Mouse (Mus musculus) megakaryocyte, embryonic 14.5 days (primary cell): ENCODE measurements around the gene Snapc2. TPM values are rescaled to one million over a fixed set of nuclear protein-coding genes. Genes with fewer than 3 reads are reported as not detected.
A peak's percentile ranks its signal among the peaks of the same experiment; 100 is the strongest.

Experiments used
- H3K27me3 ChIP-seq: replicated peaks from 2 replicates; pipeline ENCODE3; 2012; ENCODE audit warnings: inconsistent platforms
- H3K36me3 ChIP-seq: replicated peaks from 2 replicates; pipeline ENCODE3; 2012; ENCODE audit warnings: low read length, inconsistent platforms, mixed read lengths
- H3K4me1 ChIP-seq: 2 replicates; pipeline ENCODE4 v1.6.1; 2012; ENCODE audit warnings: inconsistent platforms
- H3K4me3 ChIP-seq: replicated peaks from 2 replicates; pipeline ENCODE3; 2012; ENCODE audit warnings: moderate library complexity, mild to moderate bottlenecking, inconsistent platforms
- H3K9me3 ChIP-seq: 2 replicates; pipeline ENCODE4 v1.6.1; 2012; ENCODE audit warnings: inconsistent platforms
- FLI1 ChIP-seq: IDR thresholded peaks from 2 replicates; pipeline ENCODE4 v1.6.1; 2012; ENCODE audit warnings: low read length, inconsistent platforms, mixed read lengths
- GATA1 ChIP-seq: IDR thresholded peaks from 3 replicates; pipeline ENCODE4 v1.6.1; 2012; ENCODE audit warnings: mixed read lengths, low read length, inconsistent platforms, borderline replicate concordance
- polyA plus RNA-seq: library from polyadenylated mRNA; stranded (reverse); fragments of >175 nt; gene quantifications from 2 replicates; pipeline ENCODE4 v1.2.3, GENCODE M21; 2012; ENCODE audit warnings: low replicate concordance; ENCODE audit not compliant: insufficient read depth

Gene Snapc2
- polyA plus RNA-seq, 1 experiment = 69.9 TPM

DNA sequence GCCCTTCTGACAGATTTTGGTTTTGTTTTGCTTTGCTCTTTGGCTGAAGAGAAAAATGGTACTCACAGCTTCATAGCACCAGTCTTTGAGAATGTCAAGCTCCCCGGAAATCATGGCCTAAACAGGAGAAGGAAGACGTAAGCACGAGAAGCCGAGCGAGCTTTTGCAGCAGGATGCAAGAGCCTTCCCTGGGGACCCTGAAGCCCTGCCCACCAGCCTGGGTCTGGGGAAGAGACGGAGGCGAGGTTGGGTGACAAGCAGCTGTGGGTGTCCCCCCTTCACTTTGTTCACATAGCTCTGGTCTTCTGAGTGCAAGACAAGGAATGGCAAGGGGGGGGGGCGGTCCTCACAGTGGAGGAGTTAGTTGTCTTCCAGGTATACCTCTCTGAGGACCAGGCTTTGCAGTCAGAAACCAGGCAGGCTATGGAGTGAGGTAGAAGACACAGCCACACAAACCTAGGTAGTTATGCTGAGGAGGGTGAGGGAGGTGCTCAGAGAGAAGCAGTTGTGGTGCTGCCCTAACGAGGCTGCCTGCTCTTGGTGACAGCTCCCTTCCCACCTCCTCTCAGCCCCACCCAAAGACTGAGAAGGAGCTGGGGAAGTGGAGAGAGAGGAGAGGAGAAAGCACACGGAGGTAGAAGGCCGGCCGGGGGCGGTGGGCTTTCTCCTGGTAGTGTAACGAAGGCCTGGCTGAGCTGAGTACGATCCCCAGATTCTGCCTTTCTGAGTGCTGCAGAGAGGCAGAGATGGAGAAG lies 12.5 kb downstream of the Snapc2 start:
- Histone ChIP-seq H3K36me3 (peaks cover 100% of the 10 kb centered on the region), H3K4me3 (no peak overlapping the region), H3K4me1 (peaks cover 21% of the 10 kb centered on the region), H3K9me3 (no peaks in the 10 kb centered on the region), H3K27me3 (no peaks in the 10 kb centered on the region)
- no peak for TF ChIP-seq FLI1
- no peak for TF ChIP-seq GATA1

DNA sequence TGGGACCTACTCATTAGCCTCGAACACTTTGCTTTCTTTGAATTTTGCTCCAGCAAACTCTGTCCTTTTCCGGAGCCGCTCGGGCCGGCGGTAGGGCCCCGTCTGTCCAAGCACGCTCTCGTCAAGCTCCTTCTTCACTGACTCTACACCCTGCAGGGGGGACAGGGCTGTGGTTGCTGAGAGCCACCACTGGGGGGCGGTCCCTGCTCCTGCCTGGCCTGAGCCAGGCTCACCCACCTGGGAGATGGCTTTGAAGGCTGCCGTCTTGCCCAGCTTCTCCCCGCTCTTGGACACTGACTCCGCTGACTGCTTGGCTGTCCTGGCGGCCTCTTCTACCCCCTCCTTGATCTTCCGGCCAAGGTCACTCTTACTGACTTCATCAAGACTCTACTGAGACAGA lies 14.7 kb downstream of the Snapc2 start:
- no peak for TF ChIP-seq GATA1
- no peak for TF ChIP-seq FLI1
- no peak overlapping the region for H3K4me3 ChIP-seq
- H3K4me1 ChIP-seq = peaks cover 16% of the 10 kb centered on the region
- H3K27me3 ChIP-seq = no peaks in the 10 kb centered on the region
- peaks cover 97% of the 10 kb centered on the region for H3K36me3 ChIP-seq
- no peaks in the 10 kb centered on the region for H3K9me3 ChIP-seq

GRCm38 (mm10) chr8:4269609-4270008 lies 16.7 kb downstream of the Snapc2 start:
- no peak for TF ChIP-seq GATA1
- no peak for TF ChIP-seq FLI1
- Histone ChIP-seq H3K4me1 (peaks cover 18% of the 10 kb centered on the region), H3K9me3 (no peaks in the 10 kb centered on the region), H3K4me3 (no peak overlapping the region), H3K36me3 (peaks cover 94% of the 10 kb centered on the region), H3K27me3 (no peaks in the 10 kb centered on the region)

DNA sequence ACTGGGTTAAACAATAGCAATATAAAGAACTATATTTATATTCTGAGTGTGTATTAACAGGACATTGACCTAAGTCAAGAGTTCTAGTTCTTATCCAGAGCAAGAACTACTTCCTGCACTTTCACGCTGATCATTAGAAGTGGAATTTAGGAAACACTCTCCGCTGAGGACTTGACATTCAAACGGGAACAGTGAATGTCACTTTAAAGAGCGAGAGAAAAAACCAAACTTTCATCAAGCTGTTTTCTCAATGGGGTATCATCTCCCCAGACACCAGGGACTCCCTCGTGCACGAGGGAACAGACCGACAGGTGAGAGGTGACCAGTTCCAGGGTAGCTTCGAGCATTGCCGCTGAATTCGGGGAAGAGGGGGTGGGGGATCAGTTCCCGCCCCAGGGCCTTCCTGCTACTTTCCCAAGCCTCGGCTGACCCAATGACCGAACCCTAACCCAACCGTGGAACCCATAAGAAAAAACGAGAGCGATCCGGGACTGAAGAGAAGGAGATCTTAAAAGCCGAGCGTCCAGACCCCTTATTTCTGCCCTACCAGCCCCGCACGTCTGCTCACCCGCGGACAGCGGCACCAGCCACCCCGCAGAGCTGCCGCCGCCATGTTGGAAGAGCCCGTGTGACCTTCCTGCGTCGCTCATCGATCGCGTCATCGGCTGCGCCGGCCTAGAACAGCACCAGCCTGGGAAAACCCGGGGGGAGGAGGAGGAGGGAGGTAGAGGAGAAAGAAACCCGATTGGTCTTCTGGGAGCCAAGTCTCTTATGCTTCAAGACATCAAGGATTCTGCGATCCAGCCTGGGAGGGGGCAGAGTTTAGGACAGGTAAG lies 22.6 kb downstream of the Snapc2 start, which contains the start of gene Timm44:
TSS of gene Timm44 (minus strand) at position 639 of the 836 bp plus-strand sequence.
- Histone ChIP-seq H3K27me3 (no peaks in the 10 kb centered on the region), H3K36me3 (peaks cover 35% of the 10 kb centered on the region), H3K9me3 (no peaks in the 10 kb centered on the region), H3K4me3 (peak within 1 kb of the TSS; percentile 95), H3K4me1 (peaks cover 35% of the 10 kb centered on the region)
- TF ChIP-seq FLI1 (no peak), GATA1 (no peak)

- no peaks in the 10 kb centered on the region for H3K9me3 ChIP-seq
- TF ChIP-seq GATA1 (no peak), FLI1 (no peak)
Measured at GRCm38 (mm10) chr8:4276111-4276465, 23.2 kb downstream of the Snapc2 start.

GRCm38 (mm10) chr8:4292738-4293137 lies 39.9 kb downstream of the Snapc2 start:
- Histone ChIP-seq H3K36me3 (peaks cover 100% of the 10 kb centered on the region), H3K9me3 (no peaks in the 10 kb centered on the region), H3K4me1 (peaks cover 1% of the 10 kb centered on the region), H3K27me3 (no peaks in the 10 kb centered on the region), H3K4me3 (no peak overlapping the region)
- TF ChIP-seq FLI1 (no peak), GATA1 (no peak)

More at GRCm38 (mm10) chr8:4276111-4276465, 23.2 kb downstream of the Snapc2 start:
- H3K4me1 ChIP-seq = peaks cover 37% of the 10 kb centered on the region
- peak overlapping the region; percentile 95 for H3K4me3 ChIP-seq
- H3K27me3 ChIP-seq = no peaks in the 10 kb centered on the region
- peaks cover 31% of the 10 kb centered on the region for H3K36me3 ChIP-seq

DNA sequence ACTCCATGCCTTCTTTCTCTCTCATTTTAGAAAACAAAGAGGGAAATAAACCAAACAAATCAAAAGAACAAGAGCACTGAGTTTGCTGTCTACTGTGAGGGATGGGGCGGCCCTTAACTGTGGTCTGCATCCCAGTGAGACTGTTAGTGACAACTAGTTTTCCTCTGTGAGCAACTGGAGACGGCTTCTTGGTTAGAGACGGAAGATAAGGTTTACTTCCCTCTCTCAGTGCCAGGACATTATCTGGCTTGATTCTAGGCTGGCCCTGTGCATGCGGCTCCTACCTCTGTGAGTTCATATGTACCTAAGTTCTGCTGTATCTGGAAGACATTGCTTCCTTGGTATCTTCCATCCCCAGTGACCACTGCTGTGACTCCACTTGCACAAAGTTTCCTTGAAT lies 44.9 kb downstream of the Snapc2 start:
- Histone ChIP-seq H3K4me3 (no peak overlapping the region), H3K36me3 (peaks cover 97% of the 10 kb centered on the region), H3K4me1 (peaks cover 38% of the 10 kb centered on the region), H3K9me3 (no peaks in the 10 kb centered on the region), H3K27me3 (no peaks in the 10 kb centered on the region)
- TF ChIP-seq FLI1 (no peak), GATA1 (no peak)

- H3K4me3 ChIP-seq = peak overlapping the region; percentile 31
- no peaks in the 10 kb centered on the region for H3K27me3 ChIP-seq
- peaks cover 93% of the 10 kb centered on the region for H3K36me3 ChIP-seq
- H3K9me3 ChIP-seq = no peaks in the 10 kb centered on the region
- no peak for TF ChIP-seq GATA1
- no peak for TF ChIP-seq FLI1
- H3K4me1 ChIP-seq = peaks cover 89% of the 10 kb centered on the region
Measured at GRCm38 (mm10) chr8:4304124-4304547, 51.3 kb downstream of the Snapc2 start.

Other genes starting within 250 kb of the Snapc2 start
- gene Cd209f, start 147.2 kb upstream of the Snapc2 start, polyA plus RNA-seq = not detected in 2 replicates
- gene Cd209g, start 119.0 kb upstream of the Snapc2 start, polyA plus RNA-seq = not detected in 2 replicates
- gene Evi5l, start 86.5 kb upstream of the Snapc2 start, polyA plus RNA-seq = 12.6 and 12.9 TPM in 2 replicates
- 0.22 TPM in 1 of 2 replicates, not detected in the other for gene Prr36, start 35.6 kb upstream of the Snapc2 start, polyA plus RNA-seq
- gene Lrrc8e, start 26.3 kb upstream of the Snapc2 start, polyA plus RNA-seq = not detected in 2 replicates
- gene Map2k7, start 14.3 kb upstream of the Snapc2 start, polyA plus RNA-seq = 92.1 and 123 TPM in 2 replicates
- 12.4 TPM in 1 of 2 replicates, not detected in the other for gene Gm49320, start 14.2 kb upstream of the Snapc2 start, polyA plus RNA-seq
- 35.3 and 93.0 TPM in 2 replicates for gene Tgfbr3l, start 4.9 kb upstream of the Snapc2 start, polyA plus RNA-seq
- 4.9 and 6.9 TPM in 2 replicates for gene Ctxn1, start 6.2 kb downstream of the Snapc2 start, polyA plus RNA-seq
- 14.2 and 43.5 TPM in 2 replicates for gene Timm44, start 22.8 kb downstream of the Snapc2 start, polyA plus RNA-seq
- gene Ccl25, start 72.1 kb downstream of the Snapc2 start, polyA plus RNA-seq = 3.3 TPM in 1 of 2 replicates, not detected in the other
- gene Elavl1, start 72.3 kb downstream of the Snapc2 start, polyA plus RNA-seq = 25.6 and 41.2 TPM in 2 replicates
- 2.4 TPM in 1 of 2 replicates, not detected in the other for gene Cers4, start 239.9 kb downstream of the Snapc2 start, polyA plus RNA-seq